Mouse (Mus musculus) stomach, embryonic 15.5 days (tissue): ENCODE data around the gene Olfr771. TPM values are rescaled to one million over a fixed set of nuclear protein-coding genes. Genes with fewer than 3 reads are reported as not detected.
"Not testable (repeated sequence)": the region's sequence is repeated elsewhere in the genome, so short reads cannot be mapped to it uniquely, and the experiment has no call there.

Source experiments
- ATAC-seq: fragments of 200-750 bp; cut with Nextera tagmentation; 2 replicates; pipeline ENCODE4 v1.8.0; 2017; ENCODE audit warnings: low read depth, moderate number of reproducible peaks, moderate TSS enrichment; ENCODE audit not compliant: insufficient read depth, low FRiP score
- H3K27ac ChIP-seq: fragments of 300-500 bp; sonication (generic); 2 replicates; pipeline ENCODE4 v1.5.1; 2015; ENCODE audit warnings: mild to moderate bottlenecking, inconsistent platforms
- H3K27me3 ChIP-seq: fragments of 300-500 bp; sonication (generic); replicated peaks from 2 replicates; pipeline ENCODE4 v1.6.1; 2015; ENCODE audit warnings: inconsistent platforms
- H3K36me3 ChIP-seq: fragments of 300-500 bp; sonication (generic); 2 replicates; pipeline ENCODE4 v1.6.1; 2015; ENCODE audit warnings: inconsistent platforms
- H3K4me1 ChIP-seq: fragments of 300-500 bp; sonication (generic); 2 replicates; pipeline ENCODE4 v1.6.1; 2015; ENCODE audit warnings: inconsistent platforms
- H3K4me2 ChIP-seq: fragments of 300-500 bp; sonication (generic); 2 replicates; pipeline ENCODE4 v1.6.1; 2015; ENCODE audit warnings: mild to moderate bottlenecking, inconsistent platforms
- H3K4me3 ChIP-seq: fragments of 300-500 bp; sonication (generic); replicated peaks from 2 replicates; pipeline ENCODE4 v1.5.1; 2015; ENCODE audit warnings: inconsistent platforms
- H3K9ac ChIP-seq: fragments of 300-500 bp; sonication (generic); 2 replicates; pipeline ENCODE4 v1.6.1; 2015; ENCODE audit warnings: inconsistent platforms
- H3K9me3 ChIP-seq: fragments of 300-500 bp; sonication (generic); 2 replicates; pipeline ENCODE4 v1.6.1; 2016; ENCODE audit warnings: inconsistent platforms
- WGBS: fragments of 180-500 bp; shearing (Covaris S2); methylation state at CpG from one replicate; pipeline ENCODE4 v1.1.7; 2015; 5-methylcytosine and 5-hydroxymethylcytosine counted together
- polyA plus RNA-seq: library from polyadenylated mRNA; unstranded; fragments of >200 nt; fragmentation: Nextera tagmentation; extraction: Ambion mirVana; gene quantifications from 2 replicates; pipeline ENCODE4 v1.2.1, GENCODE M21; 2015

Olfr771 gene
- not detected in 2 replicates for polyA plus RNA-seq

- Histone ChIP-seq H3K36me3 (no peaks in the 10 kb centered on the region), H3K4me3 (no peak within 1 kb of the TSS), H3K9ac (no peak within 1 kb of the TSS), H3K27me3 (no peaks in the 10 kb centered on the region), H3K4me1 (no peaks in the 10 kb centered on the region), H3K27ac (no peak within 1 kb of the TSS), H3K9me3 (no peaks in the 10 kb centered on the region), H3K4me2 (no peak within 1 kb of the TSS)
- WGBS: 78% methylated on average over 1 of the region's 1 CpGs
- no peak for ATAC-seq
These were observed at the start of gene Olfr771 for GRCm38 (mm10) chr10:129164651-129165050. Gene Olfr771 (minus strand): TSS chr10:129164751.

- ATAC-seq, H3K4me1 ChIP-seq, H3K9me3 ChIP-seq, H3K36me3 ChIP-seq, H3K4me2 ChIP-seq, H3K9ac ChIP-seq, H3K27me3 ChIP-seq, H3K27ac ChIP-seq, H3K4me3 ChIP-seq: not testable (repeated sequence)
These were observed 22.8 kb upstream of the Olfr771 start, which contains the start of gene Olfr773 for GRCm38 (mm10) chr10:129187319-129187718. Gene Olfr773 (minus strand): TSS chr10:129187419.

GRCm38 (mm10) chr10:129177821-129178220, 13.3 kb upstream of the Olfr771 start, which contains the start of gene Olfr772:
Gene Olfr772 (minus strand): TSS chr10:129177921.
- H3K36me3 ChIP-seq, H3K27ac ChIP-seq, H3K27me3 ChIP-seq, H3K4me1 ChIP-seq, H3K9me3 ChIP-seq, H3K4me3 ChIP-seq, H3K4me2 ChIP-seq, ATAC-seq, H3K9ac ChIP-seq: not testable (repeated sequence)
- WGBS: 79% methylated on average over 3 of the region's 4 CpGs

GRCm38 (mm10) chr10:129138898-129139297, 25.7 kb downstream of the Olfr771 start, which contains the start of gene Olfr770:
Gene Olfr770 (minus strand): TSS chr10:129138998.
- Histone ChIP-seq H3K27me3 (no peaks in the 10 kb centered on the region), H3K4me3 (no peak within 1 kb of the TSS), H3K4me1 (no peaks in the 10 kb centered on the region), H3K27ac (no peak within 1 kb of the TSS), H3K9me3 (no peaks in the 10 kb centered on the region), H3K9ac (no peak within 1 kb of the TSS), H3K36me3 (no peaks in the 10 kb centered on the region), H3K4me2 (no peak within 1 kb of the TSS)
- ATAC-seq: no peak
- WGBS: 84% methylated on average over 2 of the region's 2 CpGs

GRCm38 (mm10) chr10:129117761-129118160, 46.8 kb downstream of the Olfr771 start, which contains the start of gene Olfr769:
Gene Olfr769 (minus strand): TSS chr10:129117861.
- H3K27ac ChIP-seq: no peak within 1 kb of the TSS
- no peaks in the 10 kb centered on the region for H3K4me1 ChIP-seq
- no peak within 1 kb of the TSS for H3K4me3 ChIP-seq
- 71% methylated on average over 2 of the region's 2 CpGs for WGBS
- no peaks in the 10 kb centered on the region for H3K36me3 ChIP-seq
- no peak within 1 kb of the TSS for H3K9ac ChIP-seq
- H3K27me3 ChIP-seq: no peaks in the 10 kb centered on the region
- no peaks in the 10 kb centered on the region for H3K9me3 ChIP-seq
- no peak for ATAC-seq
- H3K4me2 ChIP-seq: no peak within 1 kb of the TSS

GRCm38 (mm10) chr10:129115146-129115545, 49.4 kb downstream of the Olfr771 start:
- no peak overlapping the region for H3K4me3 ChIP-seq
- H3K9me3 ChIP-seq: no peaks in the 10 kb centered on the region
- H3K27ac ChIP-seq: no peak overlapping the region
- no peak overlapping the region for H3K4me2 ChIP-seq
- H3K27me3 ChIP-seq: no peaks in the 10 kb centered on the region
- no peaks in the 10 kb centered on the region for H3K36me3 ChIP-seq
- ATAC-seq: no peak
- H3K4me1 ChIP-seq: no peaks in the 10 kb centered on the region
- 87% methylated on average over 3 of the region's 3 CpGs for WGBS
- H3K9ac ChIP-seq: no peak overlapping the region

Other genes with a start within 250 kb of the Olfr771 start
- gene Rdh5, start 241.9 kb downstream of the Olfr771 start, polyA plus RNA-seq: 12.9 and 15.0 TPM in 2 replicates
- 190 and 208 TPM in 2 replicates for gene Bloc1s1, start 240.7 kb downstream of the Olfr771 start, polyA plus RNA-seq
- gene Itga7, start 230.9 kb downstream of the Olfr771 start, polyA plus RNA-seq: 5.2 and 5.7 TPM in 2 replicates
- gene Mettl7b, start 203.8 kb downstream of the Olfr771 start, polyA plus RNA-seq: 2.2 and 2.8 TPM in 2 replicates
- gene Olfr9, start 175.3 kb downstream of the Olfr771 start, polyA plus RNA-seq: not detected in 2 replicates
- not detected in 2 replicates for gene Olfr763, start 154.0 kb downstream of the Olfr771 start, polyA plus RNA-seq
- gene Olfr764-ps1, start 124.9 kb downstream of the Olfr771 start, polyA plus RNA-seq: not detected in 2 replicates
- not detected in 2 replicates for gene Olfr765, start 114.8 kb downstream of the Olfr771 start, polyA plus RNA-seq
- gene Olfr766-ps1, start 95.8 kb downstream of the Olfr771 start, polyA plus RNA-seq: not detected in 2 replicates
- gene Olfr767, start 81.8 kb downstream of the Olfr771 start, polyA plus RNA-seq: not detected in 2 replicates
- not detected in 2 replicates for gene Olfr768, start 65.4 kb downstream of the Olfr771 start, polyA plus RNA-seq
- gene Olfr769, start 46.9 kb downstream of the Olfr771 start, polyA plus RNA-seq: not detected in 2 replicates
- not detected in 2 replicates for gene Olfr770, start 25.8 kb downstream of the Olfr771 start, polyA plus RNA-seq
- not detected in 2 replicates for gene Olfr772, start 13.2 kb upstream of the Olfr771 start, polyA plus RNA-seq
- not detected in 2 replicates for gene Olfr773, start 22.7 kb upstream of the Olfr771 start, polyA plus RNA-seq
- not detected in 2 replicates for gene Olfr774, start 71.5 kb upstream of the Olfr771 start, polyA plus RNA-seq
- not detected in 2 replicates for gene Olfr775, start 83.7 kb upstream of the Olfr771 start, polyA plus RNA-seq
- not detected in 2 replicates for gene Olfr776, start 94.4 kb upstream of the Olfr771 start, polyA plus RNA-seq
- not detected in 2 replicates for gene Olfr777, start 106.7 kb upstream of the Olfr771 start, polyA plus RNA-seq
- not detected in 2 replicates for gene Olfr780, start 153.4 kb upstream of the Olfr771 start, polyA plus RNA-seq
- not detected in 2 replicates for gene Olfr781, start 164.1 kb upstream of the Olfr771 start, polyA plus RNA-seq
- not detected in 2 replicates for gene Olfr782, start 184.1 kb upstream of the Olfr771 start, polyA plus RNA-seq
- gene Olfr784, start 219.3 kb upstream of the Olfr771 start, polyA plus RNA-seq: 0.09 TPM in 1 of 2 replicates, not detected in the other
- not detected in 2 replicates for gene Olfr785, start 240.7 kb upstream of the Olfr771 start, polyA plus RNA-seq